Mouse (Mus musculus) thymus, adult 2 months (tissue): ENCODE results near the gene Man2b1.
"Not testable (repeated sequence)": the region's sequence is repeated elsewhere in the genome, so short reads cannot be mapped to it uniquely, and the experiment has no call there.

Experiments
- CTCF ChIP-seq: fragments of 200-500 bp; IDR thresholded peaks from 2 replicates; pipeline ENCODE4 v1.5.1; 2012; ENCODE audit warnings: mild to moderate bottlenecking, control low read depth, low read length, moderate library complexity, borderline replicate concordance; ENCODE audit not compliant: control insufficient read depth, poor library complexity, insufficient read depth; ENCODE audit errors: extremely low read depth
- POLR2A ChIP-seq: fragments of 200-500 bp; IDR thresholded peaks from 2 replicates; pipeline ENCODE4 v1.6.1; 2012; ENCODE audit warnings: mild to moderate bottlenecking, low read length, control low read depth, moderate library complexity; ENCODE audit not compliant: control insufficient read depth, poor library complexity, insufficient read depth; ENCODE audit errors: extremely low read depth

DNA sequence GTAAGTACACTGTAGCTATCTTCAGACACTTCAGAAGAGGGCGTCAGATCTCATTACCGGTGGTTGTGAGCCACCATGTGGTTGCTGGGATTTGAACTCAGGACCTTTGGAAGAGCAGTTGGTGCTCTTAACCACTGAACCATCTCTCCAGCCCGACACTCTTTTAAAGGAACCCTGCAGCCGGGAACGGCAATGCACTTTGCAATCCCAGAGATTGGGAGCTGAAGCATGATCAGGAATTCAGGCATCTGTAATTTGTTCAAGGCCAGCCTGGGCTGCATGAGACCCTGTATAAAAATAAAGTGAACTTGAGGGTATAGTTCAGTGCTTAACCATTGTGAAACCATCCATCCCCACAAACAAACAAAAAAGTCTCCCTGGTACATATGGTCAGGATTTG is 37.2 kb downstream of the Man2b1 start:
- not testable (repeated sequence) for TF ChIP-seq CTCF, POLR2A
